Mouse (Mus musculus): ENCODE results near the gene Grik4.

GRCm38 (mm10) chr9:42672982-42673381 lies 271.3 kb downstream of the Grik4 start:
- TF ChIP-seq CTCF (IDR thresholded peaks at IDR 0.05; ENCODE audit: borderline replicate concordance, insufficient read depth, low read length), result no peak
- TF ChIP-seq POLR2A (IDR thresholded peaks at IDR 0.05; ENCODE audit: low read depth, low read length), result no peak

Measured in embryonic fibroblast, embryonic 13.5 days (primary cell).